Mouse (Mus musculus): ENCODE measurements around the gene Tmcc2. TPM values are rescaled to one million over a fixed set of nuclear protein-coding genes. Genes with fewer than 3 reads are reported as not detected.
A peak's percentile ranks its signal among the peaks of the same experiment; 100 is the strongest.

The Tmcc2 gene
- polyA plus RNA-seq, 1 experiment from 2014 or later = 29.1 TPM

DNA sequence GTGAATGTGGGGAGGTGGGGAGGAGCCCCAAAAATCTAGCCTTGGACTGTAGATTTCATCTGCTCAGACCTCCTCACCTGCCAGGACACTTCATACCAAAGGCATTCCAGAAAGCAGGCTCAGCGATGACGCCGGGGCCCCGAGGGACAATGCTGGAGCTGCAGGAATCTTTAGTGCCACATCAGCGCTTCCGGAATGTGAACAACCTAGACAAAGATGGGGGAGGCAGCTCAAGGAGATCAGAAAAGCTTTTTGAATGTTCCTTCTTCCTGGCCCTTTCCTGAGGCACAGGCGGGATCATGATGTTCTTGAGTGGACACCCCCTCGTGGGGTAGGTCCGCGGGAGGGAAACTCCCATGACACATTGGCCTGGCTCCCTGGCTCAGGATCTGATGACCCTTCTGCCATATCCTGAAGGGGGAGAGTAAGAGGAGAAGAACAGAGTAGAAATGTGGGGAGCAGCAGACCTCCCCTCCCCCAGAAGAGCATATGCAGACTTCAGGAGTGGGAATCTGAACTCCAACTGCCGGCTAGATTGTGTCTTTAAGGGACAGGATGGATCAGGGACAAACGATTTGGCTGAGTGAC, 55.6 kb downstream of the Tmcc2 start:
- Histone ChIP-seq H3K9me3 (ENCODE audit: control insufficient read depth, low read length) (no peaks in the 10 kb centered on the region), H3K36me3 (ENCODE audit: control insufficient read depth, insufficient read depth, low read length) (peaks cover 26% of the 10 kb centered on the region), H3K4me2 (ENCODE audit: low read length) (no peak overlapping the region), H3K27ac (replicated peaks; ENCODE audit: low read depth, low read length) (no peak overlapping the region), H3K4me1 (ENCODE audit: control insufficient read depth, insufficient read depth, low read length) (peaks cover 53% of the 10 kb centered on the region), H3K4me3 (replicated peaks; ENCODE audit: low read depth, low read length) (no peak overlapping the region), H3K27me3 (ENCODE audit: control insufficient read depth, insufficient read depth, low read length) (no peaks in the 10 kb centered on the region), H3K9ac (replicated peaks; ENCODE audit: low read length) (no peak overlapping the region)
- no peak for ATAC-seq (ENCODE audit: low FRiP score, low TSS enrichment)
- WGBS = 19% methylated on average over 12 of the region's 12 CpGs
- peak; percentile 60 for DNase-seq

DNA sequence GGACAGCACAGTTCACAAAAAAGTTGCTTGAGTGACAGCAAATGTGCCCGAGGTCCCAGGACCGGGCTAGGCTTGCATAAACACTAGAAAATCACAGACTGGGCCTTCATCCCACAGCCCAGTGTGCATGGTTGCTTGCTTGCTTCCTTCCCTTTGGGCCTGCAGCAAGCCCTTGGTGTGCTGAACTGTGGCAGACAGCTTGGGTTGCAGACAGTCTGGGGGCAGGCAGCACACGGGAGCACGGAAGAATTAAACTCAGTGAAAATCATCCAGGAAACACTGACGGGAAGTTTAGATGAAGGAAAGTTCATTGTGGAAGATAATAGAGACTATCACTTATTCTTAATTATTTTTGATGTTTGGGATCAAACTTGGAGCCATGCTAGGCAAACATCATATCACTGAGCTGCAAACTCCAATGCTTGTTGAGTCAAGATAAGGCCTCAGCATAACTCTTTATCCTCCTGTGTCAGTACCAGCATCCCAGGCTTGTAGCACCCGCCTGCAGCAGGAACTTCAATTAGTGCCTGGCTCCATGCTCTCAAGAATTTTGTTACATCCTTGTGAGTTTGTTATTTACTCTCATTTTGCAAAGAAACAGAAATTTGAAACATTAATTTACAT, 56.8 kb downstream of the Tmcc2 start:
- peak; percentile 37; the same call in 1 of the 2 replicates for ATAC-seq (ENCODE audit: low FRiP score, low TSS enrichment)
- peak; percentile 11 for DNase-seq
- Histone ChIP-seq H3K27me3 (ENCODE audit: control insufficient read depth, insufficient read depth, low read length) (no peaks in the 10 kb centered on the region), H3K4me2 (ENCODE audit: low read length) (no peak overlapping the region), H3K4me1 (ENCODE audit: control insufficient read depth, insufficient read depth, low read length) (peaks cover 63% of the 10 kb centered on the region), H3K4me3 (replicated peaks; ENCODE audit: low read depth, low read length) (no peak overlapping the region), H3K36me3 (ENCODE audit: control insufficient read depth, insufficient read depth, low read length) (peaks cover 35% of the 10 kb centered on the region), H3K9me3 (ENCODE audit: control insufficient read depth, low read length) (no peaks in the 10 kb centered on the region), H3K9ac (replicated peaks; ENCODE audit: low read length) (no peak overlapping the region), H3K27ac (replicated peaks; ENCODE audit: low read depth, low read length) (peak overlapping the region; percentile 64)
- 8% methylated on average over 6 of the region's 6 CpGs for WGBS

GRCm38 (mm10) chr1:132333675-132334141, 57.4 kb downstream of the Tmcc2 start:
- no peak overlapping the region for H3K4me3 ChIP-seq (replicated peaks; ENCODE audit: low read depth, low read length)
- ATAC-seq (ENCODE audit: low FRiP score, low TSS enrichment) = peak; percentile 74
- H3K9ac ChIP-seq (replicated peaks; ENCODE audit: low read length) = no peak overlapping the region
- peak; percentile 63 for DNase-seq
- H3K4me1 ChIP-seq (ENCODE audit: control insufficient read depth, insufficient read depth, low read length) = peaks cover 65% of the 10 kb centered on the region
- peaks cover 38% of the 10 kb centered on the region for H3K36me3 ChIP-seq (ENCODE audit: control insufficient read depth, insufficient read depth, low read length)
- no peak overlapping the region for H3K4me2 ChIP-seq (ENCODE audit: low read length)
- H3K9me3 ChIP-seq (ENCODE audit: control insufficient read depth, low read length) = no peaks in the 10 kb centered on the region
- peak overlapping the region; percentile 64 for H3K27ac ChIP-seq (replicated peaks; ENCODE audit: low read depth, low read length)
- H3K27me3 ChIP-seq (ENCODE audit: control insufficient read depth, insufficient read depth, low read length) = no peaks in the 10 kb centered on the region
- WGBS = 0% methylated on average over 4 of the region's 4 CpGs

DNA sequence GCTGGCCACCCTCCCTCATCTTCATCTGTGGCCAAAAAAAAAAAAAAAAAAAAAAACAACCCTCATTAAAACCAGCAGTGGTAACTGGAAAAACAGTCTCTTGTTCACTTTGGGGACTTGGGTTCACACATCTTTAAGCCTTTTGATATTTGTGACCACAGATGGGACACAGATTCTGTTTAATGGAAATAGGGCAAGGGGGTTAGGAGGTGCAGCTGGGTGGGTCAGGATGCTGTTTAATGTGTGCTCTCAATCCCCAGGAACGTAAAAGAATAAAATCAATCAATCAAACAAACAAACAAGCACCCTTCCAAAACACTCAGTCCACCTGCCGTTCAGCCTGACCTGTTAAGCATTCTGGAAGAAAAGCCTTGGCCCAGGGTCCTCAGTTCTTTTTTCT, 57.9 kb downstream of the Tmcc2 start:
- DNase-seq (no peak), ATAC-seq (ENCODE audit: low FRiP score, low TSS enrichment) (no peak)
- no peak overlapping the region for H3K9ac ChIP-seq (replicated peaks; ENCODE audit: low read length)
- H3K27ac ChIP-seq (replicated peaks; ENCODE audit: low read depth, low read length) = peak overlapping the region; percentile 64
- H3K36me3 ChIP-seq (ENCODE audit: control insufficient read depth, insufficient read depth, low read length) = peaks cover 43% of the 10 kb centered on the region
- H3K9me3 ChIP-seq (ENCODE audit: control insufficient read depth, low read length) = no peaks in the 10 kb centered on the region
- H3K27me3 ChIP-seq (ENCODE audit: control insufficient read depth, insufficient read depth, low read length) = no peaks in the 10 kb centered on the region
- H3K4me1 ChIP-seq (ENCODE audit: control insufficient read depth, insufficient read depth, low read length) = peaks cover 65% of the 10 kb centered on the region
- no peak overlapping the region for H3K4me3 ChIP-seq (replicated peaks; ENCODE audit: low read depth, low read length)
- 2% methylated on average over 2 of the region's 2 CpGs for WGBS
- H3K4me2 ChIP-seq (ENCODE audit: low read length) = no peak overlapping the region

DNA sequence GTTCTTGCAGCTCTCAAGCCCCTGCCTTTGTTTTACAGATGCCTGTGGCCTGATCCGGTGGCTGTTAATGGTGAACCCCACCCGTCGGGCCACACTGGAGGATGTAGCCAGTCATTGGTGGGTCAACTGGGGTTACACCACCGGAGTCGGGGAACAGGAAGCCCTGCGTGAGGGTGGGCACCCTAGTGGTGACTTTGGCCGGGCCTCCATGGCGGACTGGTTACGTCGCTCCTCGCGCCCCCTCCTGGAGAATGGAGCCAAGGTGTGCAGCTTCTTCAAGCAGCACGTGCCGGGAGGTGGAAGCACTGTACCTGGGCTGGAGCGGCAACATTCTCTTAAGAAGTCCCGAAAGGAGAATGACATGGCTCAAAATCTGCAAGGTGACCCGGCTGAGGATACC, 59.8 kb downstream of the Tmcc2 start:
- Histone ChIP-seq H3K9ac (replicated peaks; ENCODE audit: low read length) (no peak overlapping the region), H3K4me2 (ENCODE audit: low read length) (no peak overlapping the region), H3K9me3 (ENCODE audit: control insufficient read depth, low read length) (no peaks in the 10 kb centered on the region), H3K4me3 (replicated peaks; ENCODE audit: low read depth, low read length) (no peak overlapping the region), H3K27me3 (ENCODE audit: control insufficient read depth, insufficient read depth, low read length) (no peaks in the 10 kb centered on the region), H3K36me3 (ENCODE audit: control insufficient read depth, insufficient read depth, low read length) (peaks cover 57% of the 10 kb centered on the region), H3K4me1 (ENCODE audit: control insufficient read depth, insufficient read depth, low read length) (peaks cover 68% of the 10 kb centered on the region), H3K27ac (replicated peaks; ENCODE audit: low read depth, low read length) (peak overlapping the region; percentile 64)
- WGBS = 80% methylated on average over 17 of the region's 17 CpGs
- no peak for ATAC-seq (ENCODE audit: low FRiP score, low TSS enrichment)
- DNase-seq = peak; percentile 11

- DNase-seq (no peak), ATAC-seq (ENCODE audit: low FRiP score, low TSS enrichment) (no peak)
- 46% methylated on average over 15 of the region's 15 CpGs for WGBS
- H3K4me1 ChIP-seq (ENCODE audit: control insufficient read depth, insufficient read depth, low read length) = peaks cover 69% of the 10 kb centered on the region
- H3K27me3 ChIP-seq (ENCODE audit: control insufficient read depth, insufficient read depth, low read length) = no peaks in the 10 kb centered on the region
- H3K27ac ChIP-seq (replicated peaks; ENCODE audit: low read depth, low read length) = peak overlapping the region; percentile 64
- no peak overlapping the region for H3K4me2 ChIP-seq (ENCODE audit: low read length)
- H3K36me3 ChIP-seq (ENCODE audit: control insufficient read depth, insufficient read depth, low read length) = peaks cover 65% of the 10 kb centered on the region
- H3K4me3 ChIP-seq (replicated peaks; ENCODE audit: low read depth, low read length) = no peak overlapping the region
- H3K9ac ChIP-seq (replicated peaks; ENCODE audit: low read length) = no peak overlapping the region
- no peaks in the 10 kb centered on the region for H3K9me3 ChIP-seq (ENCODE audit: control insufficient read depth, low read length)
Observed at GRCm38 (mm10) chr1:132330397-132330796, 60.7 kb downstream of the Tmcc2 start.

DNA sequence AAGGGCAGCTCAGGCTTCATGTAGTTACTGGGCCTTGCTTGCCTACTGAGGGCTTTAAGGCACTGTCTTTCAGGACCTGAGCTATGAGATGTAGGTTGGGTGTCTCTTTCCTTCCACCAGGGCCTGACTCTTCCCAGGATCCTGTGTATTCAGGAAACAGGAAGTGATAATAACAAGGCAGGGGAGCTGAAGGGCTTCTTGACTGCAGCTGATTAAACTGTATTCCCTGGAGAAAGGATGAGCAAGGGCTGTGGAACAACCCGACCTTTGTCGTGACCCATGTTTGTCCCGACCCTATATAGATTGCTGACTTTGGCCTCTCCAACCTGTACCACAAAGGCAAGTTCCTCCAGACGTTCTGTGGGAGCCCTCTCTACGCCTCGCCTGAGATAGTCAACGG, 61.4 kb downstream of the Tmcc2 start:
- Histone ChIP-seq H3K27ac (replicated peaks; ENCODE audit: low read depth, low read length) (peak overlapping the region; percentile 64; the same call in 1 of the 2 replicates), H3K9ac (replicated peaks; ENCODE audit: low read length) (no peak overlapping the region)

GRCm38 (mm10) chr1:132328565-132328964, 62.5 kb downstream of the Tmcc2 start:
- no peak overlapping the region for H3K4me3 ChIP-seq (replicated peaks; ENCODE audit: low read depth, low read length)
- no peak overlapping the region for H3K9ac ChIP-seq (replicated peaks; ENCODE audit: low read length)
- H3K4me1 ChIP-seq (ENCODE audit: control insufficient read depth, insufficient read depth, low read length) = peaks cover 74% of the 10 kb centered on the region
- H3K36me3 ChIP-seq (ENCODE audit: control insufficient read depth, insufficient read depth, low read length) = peaks cover 74% of the 10 kb centered on the region
- H3K27ac ChIP-seq (replicated peaks; ENCODE audit: low read depth, low read length) = no peak overlapping the region
- H3K9me3 ChIP-seq (ENCODE audit: control insufficient read depth, low read length) = no peaks in the 10 kb centered on the region
- 88% methylated on average over 3 of the region's 3 CpGs for WGBS
- no peak for ATAC-seq (ENCODE audit: low FRiP score, low TSS enrichment)
- no peak for DNase-seq
- no peak overlapping the region for H3K4me2 ChIP-seq (ENCODE audit: low read length)
- no peaks in the 10 kb centered on the region for H3K27me3 ChIP-seq (ENCODE audit: control insufficient read depth, insufficient read depth, low read length)

More for the DNA sequence above, 61.4 kb downstream of the Tmcc2 start:
- DNase-seq (no peak), ATAC-seq (ENCODE audit: low FRiP score, low TSS enrichment) (no peak)
- Histone ChIP-seq H3K9me3 (ENCODE audit: control insufficient read depth, low read length) (no peaks in the 10 kb centered on the region), H3K4me1 (ENCODE audit: control insufficient read depth, insufficient read depth, low read length) (peaks cover 70% of the 10 kb centered on the region), H3K4me2 (ENCODE audit: low read length) (no peak overlapping the region), H3K27me3 (ENCODE audit: control insufficient read depth, insufficient read depth, low read length) (no peaks in the 10 kb centered on the region), H3K36me3 (ENCODE audit: control insufficient read depth, insufficient read depth, low read length) (peaks cover 72% of the 10 kb centered on the region), H3K4me3 (replicated peaks; ENCODE audit: low read depth, low read length) (no peak overlapping the region)
- 77% methylated on average over 7 of the region's 7 CpGs for WGBS

DNA sequence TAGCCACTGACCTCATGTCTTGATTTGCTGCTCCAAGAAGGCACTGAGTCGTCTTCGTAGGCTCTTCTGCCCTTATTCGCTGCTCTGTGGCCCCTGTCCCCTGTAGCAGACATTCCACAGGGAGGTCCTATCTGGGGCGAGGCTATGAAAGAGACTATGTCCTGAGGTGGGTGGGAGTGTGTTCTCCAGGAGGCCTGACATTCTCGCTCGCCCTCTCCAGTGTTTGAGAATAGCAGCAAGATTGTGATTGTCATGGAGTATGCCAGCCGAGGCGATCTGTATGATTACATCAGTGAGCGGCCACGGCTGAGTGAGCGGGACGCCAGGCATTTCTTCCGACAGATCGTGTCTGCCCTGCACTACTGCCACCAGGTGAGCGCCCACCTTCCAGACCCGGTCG, 63.6 kb downstream of the Tmcc2 start:
- WGBS = 81% methylated on average over 17 of the region's 17 CpGs
- Histone ChIP-seq H3K9ac (replicated peaks; ENCODE audit: low read length) (no peak overlapping the region), H3K4me3 (replicated peaks; ENCODE audit: low read depth, low read length) (no peak overlapping the region), H3K36me3 (ENCODE audit: control insufficient read depth, insufficient read depth, low read length) (peaks cover 69% of the 10 kb centered on the region), H3K4me2 (ENCODE audit: low read length) (no peak overlapping the region), H3K4me1 (ENCODE audit: control insufficient read depth, insufficient read depth, low read length) (peaks cover 74% of the 10 kb centered on the region), H3K9me3 (ENCODE audit: control insufficient read depth, low read length) (no peaks in the 10 kb centered on the region), H3K27me3 (ENCODE audit: control insufficient read depth, insufficient read depth, low read length) (no peaks in the 10 kb centered on the region), H3K27ac (replicated peaks; ENCODE audit: low read depth, low read length) (peak overlapping the region; percentile 68)
- no peak for ATAC-seq (ENCODE audit: low FRiP score, low TSS enrichment)
- no peak for DNase-seq
